Mouse (Mus musculus) left cerebral cortex, adult 2 months (tissue): Measurements from ENCODE around the gene Rit1. TPM values are rescaled to one million over a fixed set of nuclear protein-coding genes. Genes with fewer than 3 reads are reported as not detected.

Experiments used
- DNase-seq, 2 experiments: peaks; one replicate each; pipeline ENCODE4 v3.0.0; 2021 to 2022; ENCODE audit warnings: low spot score in 2 of 2, mixed read lengths in 1 of 2; ENCODE audit errors: extremely low spot score in 1 of 2
- H3K27ac ChIP-seq: fragments of 200-600 bp; 2 replicates; pipeline ENCODE4 v1.8.1; 2022
- H3K4me3 ChIP-seq: fragments of 200-600 bp; 2 replicates; pipeline ENCODE4 v1.8.1; 2022
- CTCF ChIP-seq: fragments of 200-600 bp; IDR thresholded peaks from 2 replicates; pipeline ENCODE4 v1.8.1; 2022; ENCODE audit warnings: antibody characterized with exemption, mild to moderate bottlenecking, moderate library complexity
- intact Hi-C: fragments of 180-260 bp; cut with DNase I; formaldehyde crosslinking; loops from one replicate; pipeline ENCODE4 v1.15.1; 2025
- long read RNA-seq, 2 experiments: library from polyadenylated mRNA; stranded (forward); transcript quantifications; one replicate each; pipeline ENCODE4 v2.0.0; 2021; ENCODE audit warnings: borderline mapping rate in 2 of 2
- total RNA-seq, 2 experiments: library from RNA; stranded (reverse); gene quantifications; 2 replicates each; pipeline ENCODE4 v1.2.3; 2021

The Rit1 gene
- 10 to 100 TPM; 41.1 to 45.8 TPM for total RNA-seq
- long read RNA-seq, experiment 1, transcript Rit1-201 (6 exons, 1,204 nt), result major isoform, 17 of 24 reads
- long read RNA-seq, experiment 1, partial matches to known transcripts, result 0 of 24 reads
- long read RNA-seq, experiment 1, other reads (novel, unspliced or antisense), result 6 of 24 reads
- long read RNA-seq, experiment 2, transcript Rit1-201 (6 exons, 1,204 nt), result major isoform, 10 of 15 reads
- long read RNA-seq, experiment 2, partial matches to known transcripts, result 1 of 15 reads
- long read RNA-seq, experiment 2, other reads (novel, unspliced or antisense), result 4 of 15 reads

GRCm38 (mm10) chr3:88716399-88717197 lies at the start of gene Rit1:
Gene Rit1 (plus strand): TSS chr3:88716838.
- Histone ChIP-seq H3K27ac (peak within 1 kb of the TSS; percentile 82), H3K4me3 (peak within 1 kb of the TSS; percentile 89)
- peak; percentile 76 to 81 for DNase-seq
- intact Hi-C loops, result no loop called here
- TF ChIP-seq CTCF, result no peak

GRCm38 (mm10) chr3:88677399-88677798 lies 39.2 kb upstream of the Rit1 start:
- Histone ChIP-seq H3K27ac (no peak overlapping the region), H3K4me3 (0 out of 2 replicates have a peak overlapping the region, but pooled peaks have one; percentile 8)
- intact Hi-C loops, result no loop called here
- DNase-seq, result peak; percentile 39 to 43
- peak; percentile 69 for TF ChIP-seq CTCF

- intact Hi-C loops, result no loop called here
- Histone ChIP-seq H3K4me3 (no peak overlapping the region), H3K27ac (no peak overlapping the region)
- no peak for DNase-seq
- TF ChIP-seq CTCF, result no peak
Observed at GRCm38 (mm10) chr3:88683814-88684213, 32.8 kb upstream of the Rit1 start.

- TF ChIP-seq CTCF, result peak; percentile 12
- Histone ChIP-seq H3K27ac (peak overlapping the region; percentile 88), H3K4me3 (peak overlapping the region; percentile 99)
- no peak for DNase-seq
- intact Hi-C loops, result no loop called here
Observed at GRCm38 (mm10) chr3:88684236-88684979, 32.2 kb upstream of the Rit1 start.

- peak; percentile 96 for DNase-seq
- peak within 1 kb of the TSS; percentile 99 for H3K4me3 ChIP-seq
- peak within 1 kb of the TSS; percentile 98 for H3K27ac ChIP-seq
- intact Hi-C loops, result no loop called here
- TF ChIP-seq CTCF, result no peak; the same call in 1 of the 2 replicates
Observed at GRCm38 (mm10) chr3:88684980-88685941, 31.4 kb upstream of the Rit1 start, which contains the start of gene Khdc4. Gene Khdc4 (plus strand): TSS chr3:88685803.

- peak; percentile 27 to 41 for DNase-seq
- intact Hi-C loops, result no loop called here
- TF ChIP-seq CTCF, result peak; percentile 30
Observed at GRCm38 (mm10) chr3:88685958-88686451, 30.6 kb upstream of the Rit1 start.

GRCm38 (mm10) chr3:88686734-88687611 lies 29.7 kb upstream of the Rit1 start:
- intact Hi-C loops, result no loop called here
- peak overlapping the region; percentile 98 for H3K27ac ChIP-seq
- DNase-seq, result no peak
- TF ChIP-seq CTCF, result no peak
- H3K4me3 ChIP-seq, result peak overlapping the region; percentile 99

More at GRCm38 (mm10) chr3:88685958-88686451, 30.6 kb upstream of the Rit1 start:
- H3K4me3 ChIP-seq, result peak overlapping the region; percentile 99
- H3K27ac ChIP-seq, result peak overlapping the region; percentile 98

GRCm38 (mm10) chr3:88689079-88689478 lies 27.6 kb upstream of the Rit1 start:
- DNase-seq, result no peak
- intact Hi-C loops, result no loop called here
- no peak for TF ChIP-seq CTCF

GRCm38 (mm10) chr3:88695545-88695944 lies 21.1 kb upstream of the Rit1 start:
- no peak; the same call in none of the 2 replicates for TF ChIP-seq CTCF
- no peak for DNase-seq
- intact Hi-C loops, result no loop called here
- H3K4me3 ChIP-seq, result no peak overlapping the region
- no peak overlapping the region for H3K27ac ChIP-seq

More at GRCm38 (mm10) chr3:88689079-88689478, 27.6 kb upstream of the Rit1 start:
- Histone ChIP-seq H3K27ac (no peak overlapping the region), H3K4me3 (no peak overlapping the region)

GRCm38 (mm10) chr3:88698051-88698450 lies 18.6 kb upstream of the Rit1 start:
- no peak overlapping the region for H3K4me3 ChIP-seq
- TF ChIP-seq CTCF, result no peak
- no peak overlapping the region for H3K27ac ChIP-seq
- intact Hi-C loops, result no loop called here
- no peak for DNase-seq
